Mouse (Mus musculus) heart, embryonic 16.5 days (tissue): ENCODE measurements around the gene 1110059E24Rik. TPM values are rescaled to one million over a fixed set of nuclear protein-coding genes. Genes with fewer than 3 reads are reported as not detected.

ENCODE experiments used
- ATAC-seq: fragments of 200-750 bp; cut with Nextera tagmentation; replicated peaks from 2 replicates; pipeline ENCODE4 v1.8.0; 2017; ENCODE audit warnings: moderate number of reproducible peaks; ENCODE audit not compliant: insufficient read depth, low FRiP score; ENCODE audit errors: extremely low read depth
- H3K27ac ChIP-seq: fragments of 300-500 bp; sonication (generic); 2 replicates; pipeline ENCODE4 v1.5.1; 2014; ENCODE audit warnings: mild to moderate bottlenecking, low read length, control low read depth, moderate library complexity
- H3K27me3 ChIP-seq: fragments of 300-500 bp; sonication (generic); 2 replicates; pipeline ENCODE4 v1.6.1; 2014; ENCODE audit warnings: low read length, mixed read lengths; ENCODE audit not compliant: control insufficient read depth, insufficient read depth
- H3K36me3 ChIP-seq: fragments of 300-500 bp; sonication (generic); 2 replicates; pipeline ENCODE4 v1.6.1; 2014; ENCODE audit not compliant: control insufficient read depth, insufficient read depth
- H3K4me1 ChIP-seq: fragments of 300-500 bp; sonication (generic); 2 replicates; pipeline ENCODE4 v1.6.1; 2014; ENCODE audit warnings: low read length, mixed read lengths; ENCODE audit not compliant: control insufficient read depth, insufficient read depth
- H3K4me2 ChIP-seq: fragments of 300-500 bp; sonication (generic); 2 replicates; pipeline ENCODE4 v1.6.1; 2014; ENCODE audit warnings: low read depth, mild to moderate bottlenecking, control low read depth, low read length
- H3K4me3 ChIP-seq: fragments of 300-500 bp; sonication (generic); 2 replicates; pipeline ENCODE4 v1.5.1; 2014; ENCODE audit warnings: mild to moderate bottlenecking, control low read depth, low read length
- H3K9ac ChIP-seq: fragments of 300-500 bp; sonication (generic); 2 replicates; pipeline ENCODE4 v1.6.1; 2014; ENCODE audit warnings: low read length, control low read depth
- H3K9me3 ChIP-seq: fragments of 300-500 bp; sonication (generic); replicated peaks from 2 replicates; pipeline ENCODE4 v1.6.1; 2016; ENCODE audit warnings: low read length; ENCODE audit not compliant: control insufficient read depth
- WGBS: fragments of 180-500 bp; shearing (Covaris S2); extraction: QIAGEN DNeasy Blood & Tissue Kit; methylation state at CpG from one replicate; pipeline ENCODE4 v1.1.7; 2014; 5-methylcytosine and 5-hydroxymethylcytosine counted together
- polyA plus RNA-seq: library from polyadenylated mRNA; unstranded; fragments of >200 nt; fragmentation: Nextera tagmentation; extraction: Ambion mirVana; gene quantifications from 2 replicates; pipeline ENCODE4 v1.2.1, GENCODE M21; 2015

1110059E24Rik gene
- polyA plus RNA-seq = 38.9 and 43.0 TPM in 2 replicates

DNA sequence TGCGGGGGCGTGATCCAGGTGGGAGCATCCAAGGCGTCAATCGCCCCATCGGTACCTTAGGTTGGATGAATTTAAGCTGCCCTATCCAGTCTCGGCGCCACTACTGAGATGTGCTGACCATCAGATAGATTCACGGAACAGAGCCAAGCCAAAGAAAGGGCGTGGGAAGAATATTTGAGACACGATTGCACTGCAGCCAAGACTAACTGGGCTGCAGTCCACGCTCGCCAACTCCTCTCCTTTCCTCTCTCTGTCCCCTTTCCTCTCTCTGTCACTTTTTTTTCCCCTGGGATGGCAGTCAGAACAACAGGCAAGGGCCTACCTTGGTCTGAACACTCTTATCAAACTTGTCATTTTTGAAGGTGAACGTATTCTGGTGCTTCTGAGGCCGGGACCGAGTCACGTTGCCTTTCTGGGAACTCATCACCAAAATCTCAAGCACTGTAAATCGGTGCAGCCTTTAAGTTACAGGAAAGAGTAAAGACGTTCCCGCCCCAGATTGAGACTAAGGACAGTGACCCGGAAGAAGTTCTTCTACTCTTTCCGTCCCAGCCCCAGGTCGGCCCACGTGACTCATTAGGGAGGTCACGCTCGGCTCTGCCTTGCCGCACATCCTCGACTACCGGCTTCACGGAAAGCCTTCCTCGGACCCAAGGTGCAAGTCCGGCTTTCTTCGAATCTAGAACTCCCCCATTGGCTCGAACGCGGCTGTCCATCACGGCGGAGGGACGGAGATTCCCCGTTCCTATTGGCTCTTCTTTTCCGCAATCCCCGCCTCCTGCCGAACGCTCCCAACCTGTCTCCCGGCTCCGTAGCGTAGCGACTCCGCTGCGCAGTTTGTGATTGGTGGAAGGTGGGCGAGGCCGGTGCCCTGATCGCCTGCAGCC, at the start of gene 1110059E24Rik:
Gene 1110059E24Rik (minus strand): TSS at position 692 of the 887 bp plus-strand sequence.
- Histone ChIP-seq H3K36me3 (no peaks in the 10 kb centered on the region), H3K27ac (peak within 1 kb of the TSS; percentile 99), H3K4me1 (peaks cover 26% of the 10 kb centered on the region), H3K27me3 (no peaks in the 10 kb centered on the region), H3K4me3 (peak within 1 kb of the TSS; percentile 72), H3K9me3 (no peaks in the 10 kb centered on the region), H3K4me2 (peak within 1 kb of the TSS; percentile 83), H3K9ac (peak within 1 kb of the TSS; percentile 85)
- peak; percentile 99 for ATAC-seq
- 6% methylated on average over 52 of the region's 52 CpGs for WGBS

- H3K27ac ChIP-seq = no peak overlapping the region
- H3K4me3 ChIP-seq = no peak overlapping the region
- WGBS = 95% methylated on average over 10 of the region's 10 CpGs
- H3K36me3 ChIP-seq = peaks cover 14% of the 10 kb centered on the region
- H3K9ac ChIP-seq = no peak overlapping the region
- H3K9me3 ChIP-seq = no peaks in the 10 kb centered on the region
- no peaks in the 10 kb centered on the region for H3K27me3 ChIP-seq
- ATAC-seq = no peak
- H3K4me1 ChIP-seq = no peaks in the 10 kb centered on the region
- no peak overlapping the region for H3K4me2 ChIP-seq
Observed at GRCm38 (mm10) chr19:21680986-21681385, 28.2 kb upstream of the 1110059E24Rik start.

DNA sequence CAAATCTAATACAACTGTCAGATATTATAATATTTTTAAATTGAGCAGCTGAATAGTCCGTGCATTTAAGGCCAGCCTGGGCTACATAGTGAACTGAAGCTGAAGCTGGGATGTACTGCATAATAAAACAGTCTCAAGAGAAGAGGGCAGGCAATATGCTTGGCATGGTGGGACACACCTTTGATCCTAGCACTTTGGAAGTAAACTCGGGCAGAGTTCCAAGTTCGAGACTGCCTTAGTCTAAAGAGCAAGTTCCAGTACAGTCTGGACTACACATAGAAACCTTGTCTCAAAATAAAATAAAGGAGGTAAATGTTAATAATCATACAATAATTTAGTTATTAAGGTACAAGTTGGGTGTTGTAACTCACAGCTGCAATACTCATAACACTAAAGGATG, 27.3 kb upstream of the 1110059E24Rik start:
- peaks cover 17% of the 10 kb centered on the region for H3K36me3 ChIP-seq
- H3K4me1 ChIP-seq = no peaks in the 10 kb centered on the region
- no peak overlapping the region for H3K4me3 ChIP-seq
- 94% methylated on average over 3 of the region's 3 CpGs for WGBS
- H3K4me2 ChIP-seq = no peak overlapping the region
- H3K9me3 ChIP-seq = no peaks in the 10 kb centered on the region
- no peaks in the 10 kb centered on the region for H3K27me3 ChIP-seq
- H3K27ac ChIP-seq = no peak overlapping the region
- no peak for ATAC-seq
- no peak overlapping the region for H3K9ac ChIP-seq

GRCm38 (mm10) chr19:21674354-21675096, 21.7 kb upstream of the 1110059E24Rik start:
- Histone ChIP-seq H3K27me3 (no peaks in the 10 kb centered on the region), H3K9me3 (no peaks in the 10 kb centered on the region), H3K36me3 (peaks cover 7% of the 10 kb centered on the region), H3K4me2 (no peak overlapping the region), H3K4me3 (no peak overlapping the region), H3K27ac (no peak overlapping the region), H3K9ac (no peak overlapping the region), H3K4me1 (no peaks in the 10 kb centered on the region)
- no peak for ATAC-seq
- 96% methylated on average over 17 of the region's 17 CpGs for WGBS

DNA sequence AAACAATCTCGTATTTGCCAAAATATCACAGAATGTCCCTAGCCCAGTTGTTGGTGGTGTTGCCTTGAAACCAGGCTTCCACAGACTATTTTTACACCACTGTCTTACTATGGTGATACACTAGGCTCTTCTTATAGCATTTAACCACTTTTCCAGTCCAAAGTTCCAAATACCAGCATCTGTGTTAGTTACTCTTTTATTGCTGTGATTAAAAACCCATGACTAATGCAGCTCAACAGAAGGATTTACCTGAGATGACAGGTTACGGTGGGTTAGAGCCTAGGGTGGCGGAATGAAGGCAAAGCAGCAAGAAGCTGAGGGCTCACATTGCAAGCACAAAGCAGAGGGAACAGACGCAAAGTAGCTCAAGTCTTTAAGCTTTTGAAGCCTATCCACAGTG, 16.9 kb upstream of the 1110059E24Rik start:
- no peak for ATAC-seq
- no peak overlapping the region for H3K4me2 ChIP-seq
- no peaks in the 10 kb centered on the region for H3K27me3 ChIP-seq
- no peaks in the 10 kb centered on the region for H3K9me3 ChIP-seq
- 96% methylated on average over 4 of the region's 4 CpGs for WGBS
- no peak overlapping the region for H3K27ac ChIP-seq
- H3K36me3 ChIP-seq = no peaks in the 10 kb centered on the region
- no peaks in the 10 kb centered on the region for H3K4me1 ChIP-seq
- H3K4me3 ChIP-seq = no peak overlapping the region
- no peak overlapping the region for H3K9ac ChIP-seq

DNA sequence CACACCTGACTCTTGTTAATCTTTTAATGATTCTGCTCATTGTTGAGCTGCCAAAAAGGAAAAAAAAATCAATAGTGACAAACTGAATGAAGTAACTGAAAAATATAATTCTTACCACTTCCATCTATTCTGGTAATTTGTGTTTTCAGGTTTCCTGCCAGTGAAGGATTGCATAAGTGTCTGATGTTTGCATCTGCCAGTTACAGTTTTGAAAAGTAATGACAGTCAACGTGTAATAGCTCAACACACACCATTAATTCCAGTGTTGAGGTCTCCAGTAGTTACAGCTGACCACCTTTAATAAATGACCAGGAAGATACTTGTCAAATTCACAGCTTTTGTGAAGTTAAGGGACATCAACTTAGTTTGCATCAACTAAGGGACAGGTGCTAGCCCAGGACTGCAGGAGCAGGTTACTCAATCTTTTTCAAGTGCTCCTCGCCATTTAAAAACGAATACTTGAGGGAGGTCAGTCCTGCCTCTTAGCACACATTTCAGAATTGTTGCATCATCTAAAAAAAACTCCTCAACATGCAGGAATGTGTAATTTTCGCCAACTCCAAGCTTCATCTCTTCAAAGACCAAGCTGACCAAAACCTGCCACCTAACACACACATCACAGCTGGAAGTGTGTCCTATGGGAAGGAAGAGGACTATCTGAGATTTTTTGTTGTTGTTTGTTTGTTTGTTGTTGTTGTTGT, 11.1 kb upstream of the 1110059E24Rik start:
- Histone ChIP-seq H3K9me3 (no peaks in the 10 kb centered on the region), H3K4me1 (no peaks in the 10 kb centered on the region), H3K4me2 (no peak overlapping the region), H3K27me3 (no peaks in the 10 kb centered on the region), H3K4me3 (no peak overlapping the region), H3K9ac (no peak overlapping the region), H3K36me3 (no peaks in the 10 kb centered on the region), H3K27ac (no peak overlapping the region)
- 71% methylated on average over 4 of the region's 4 CpGs for WGBS
- ATAC-seq = no peak

DNA sequence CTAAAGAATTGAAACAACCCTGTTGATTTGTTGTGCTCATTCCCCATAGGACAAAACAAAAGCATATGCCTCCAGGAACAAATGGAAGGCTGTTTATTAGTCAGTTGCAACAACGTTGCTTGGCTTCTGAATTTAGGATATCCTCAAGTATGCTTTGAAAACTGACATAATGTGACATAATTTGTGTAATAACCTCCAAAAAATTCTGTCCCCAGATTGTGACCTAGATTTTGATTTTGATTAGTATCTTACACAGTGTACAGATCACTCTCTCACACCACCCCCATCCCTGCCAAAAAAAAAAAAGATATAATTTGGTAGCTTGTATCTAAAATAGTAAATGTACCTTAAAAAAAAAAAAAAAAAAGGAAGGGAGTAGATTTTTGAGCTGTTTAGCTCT, 8.0 kb upstream of the 1110059E24Rik start:
- H3K27ac ChIP-seq = no peak overlapping the region
- 84% methylated on average over 1 of the region's 1 CpGs for WGBS
- ATAC-seq = no peak

DNA sequence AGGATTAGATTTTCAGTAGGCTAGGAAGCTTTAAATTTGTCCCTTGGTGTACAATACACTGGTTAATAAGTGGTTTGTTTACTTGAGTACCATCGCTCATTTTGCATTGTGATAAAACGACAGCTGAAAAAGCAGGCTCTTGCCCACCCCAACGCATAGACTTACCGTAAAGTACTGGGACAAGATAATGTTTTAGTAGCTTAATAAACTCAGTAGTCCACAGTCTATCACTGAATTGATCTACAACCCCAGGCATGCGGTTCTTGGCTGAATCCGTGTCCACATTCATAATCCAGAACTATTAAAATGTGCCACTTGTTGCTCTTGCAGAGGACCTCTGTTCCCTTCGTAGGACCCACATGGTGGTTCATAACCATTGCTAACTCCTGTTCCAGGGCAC, 2.0 kb upstream of the 1110059E24Rik start:
- H3K4me2 ChIP-seq = peak overlapping the region; percentile 74
- no peaks in the 10 kb centered on the region for H3K9me3 ChIP-seq
- no peaks in the 10 kb centered on the region for H3K27me3 ChIP-seq
- peak overlapping the region; percentile 72 for H3K4me3 ChIP-seq
- no peaks in the 10 kb centered on the region for H3K36me3 ChIP-seq
- WGBS = 59% methylated on average over 7 of the region's 7 CpGs
- peak overlapping the region; percentile 85 for H3K9ac ChIP-seq
- peaks cover 23% of the 10 kb centered on the region for H3K4me1 ChIP-seq
- no peak for ATAC-seq
- H3K27ac ChIP-seq = no peak overlapping the region

More for the DNA sequence above, 8.0 kb upstream of the 1110059E24Rik start:
- no peak overlapping the region for H3K4me2 ChIP-seq
- peaks cover 3% of the 10 kb centered on the region; the same call in 1 of the 2 replicates for H3K4me1 ChIP-seq
- H3K9me3 ChIP-seq = no peaks in the 10 kb centered on the region
- no peak overlapping the region for H3K4me3 ChIP-seq
- no peaks in the 10 kb centered on the region for H3K27me3 ChIP-seq
- H3K9ac ChIP-seq = no peak overlapping the region
- H3K36me3 ChIP-seq = no peaks in the 10 kb centered on the region
